15 mouse cellular contexts compared by ENCODE assay signal in genomic region chr7:6765240-6765639, GRCm38 (mm10). TPM values are rescaled to one million over a fixed set of nuclear protein-coding genes. Genes with fewer than 3 reads are reported as not detected.
A peak's percentile ranks its signal among the peaks of the same experiment; 100 is the strongest.
DNase-seq lines count a peak whose midpoint lies in the region; ATAC-seq and TF ChIP-seq lines count a peak whose summit lies in the region.
"Had no signal": no experiment of that assay in that cellular context is flagged by ENCODE, and none has a peak within 500 bp of the region (broad histone marks: within the 10 kb centered on the region; RNA-seq: fewer than 3 reads in every experiment).

No protein-coding gene starts in this region.

- intact Hi-C loops in gastrocnemius, adult 2 months (cut with DNase I) = no loop called here

- 49% methylated on average over 5 of the region's 5 CpGs for WGBS in kidney, embryonic 16.5 days
- 57% methylated on average over 5 of the region's 5 CpGs for WGBS in embryonic facial prominence, embryonic 10.5 days
- 28% methylated on average over 5 of the region's 5 CpGs for WGBS in limb, embryonic 14.5 days
- WGBS in forebrain, embryonic 16.5 days = 65% methylated on average over 5 of the region's 5 CpGs

- peak; percentile 24 for ATAC-seq in kidney, embryonic 16.5 days (ENCODE audit: low FRiP score, low TSS enrichment)
- peak; percentile 82 for ATAC-seq in limb, embryonic 14.5 days (ENCODE audit: low FRiP score, low read depth)
- ATAC-seq in forebrain, embryonic 16.5 days = no peak
- ATAC-seq: midbrain, embryonic 16.5 days; Patski had no signal

- peaks cover 4% of the 10 kb centered on the region; the same call in 1 of the 2 replicates for H3K9me3 ChIP-seq in kidney, embryonic 16.5 days (ENCODE audit: low read length)
- H3K9me3 ChIP-seq in embryonic facial prominence, embryonic 10.5 days = no peaks in the 10 kb centered on the region
- H3K9me3 ChIP-seq in limb, embryonic 14.5 days (ENCODE audit: control insufficient read depth, low read length) = no peaks in the 10 kb centered on the region
- no peaks in the 10 kb centered on the region for H3K9me3 ChIP-seq in forebrain, embryonic 16.5 days (ENCODE audit: control insufficient read depth, low read length)
- H3K9me3 ChIP-seq: hindbrain, embryonic 15.5 days; lung, embryonic 15.5 days had no signal

- H3K4me3 ChIP-seq in gastrocnemius, adult 2 months = peak overlapping the region; percentile 23
- H3K4me3 ChIP-seq in kidney, embryonic 16.5 days (ENCODE audit: low read length) = no peak overlapping the region
- no peak overlapping the region for H3K4me3 ChIP-seq in embryonic facial prominence, embryonic 10.5 days
- H3K4me3 ChIP-seq in limb, embryonic 14.5 days (replicated peaks; ENCODE audit: low read length) = no peak overlapping the region
- H3K4me3 ChIP-seq in forebrain, embryonic 16.5 days (replicated peaks; ENCODE audit: low read length) = no peak overlapping the region
- H3K4me3 ChIP-seq: hindbrain, embryonic 15.5 days; lung, embryonic 15.5 days had no signal

- peak; percentile 67 for DNase-seq in gastrocnemius, adult 2 months
- no peak for DNase-seq in gastrocnemius, adult 8-10 months (ENCODE audit: low spot score in 2 of 2)
- no peak for DNase-seq in kidney, postnatal 36 days
- DNase-seq in embryonic facial prominence, embryonic 10.5 days (ENCODE audit: low spot score) = no peak
- DNase-seq in limb, embryonic 14.5 days (ENCODE audit: low spot score) = peak; percentile 76
- no peak for DNase-seq in yolk sac, embryonic 10.5 days (ENCODE audit: low spot score)
- DNase-seq: cerebellum, adult 2 months; kidney, postnatal 10 days had no signal

- H3K27ac ChIP-seq in gastrocnemius, adult 2 months = peak overlapping the region; percentile 24; the same call in 1 of the 2 replicates
- H3K27ac ChIP-seq in kidney, embryonic 16.5 days (ENCODE audit: low read length) = no peak overlapping the region
- H3K27ac ChIP-seq in embryonic facial prominence, embryonic 10.5 days (replicated peaks) = peak overlapping the region; percentile 54; the same call in 1 of the 2 replicates
- H3K27ac ChIP-seq in limb, embryonic 14.5 days (replicated peaks; ENCODE audit: low read depth, low read length) = no peak overlapping the region
- no peak overlapping the region for H3K27ac ChIP-seq in forebrain, embryonic 16.5 days (ENCODE audit: low read length)
- H3K27ac ChIP-seq: hindbrain, embryonic 15.5 days; lung, embryonic 15.5 days had no signal

- no peak overlapping the region for H3K9ac ChIP-seq in kidney, embryonic 16.5 days (replicated peaks; ENCODE audit: low read length)
- no peak overlapping the region for H3K9ac ChIP-seq in limb, embryonic 14.5 days (ENCODE audit: low read depth, low read length, severe bottlenecking)
- no peak overlapping the region for H3K9ac ChIP-seq in forebrain, embryonic 16.5 days (replicated peaks; ENCODE audit: low read depth, low read length)
- H3K9ac ChIP-seq: hindbrain, embryonic 15.5 days; lung, embryonic 15.5 days had no signal

- TF ChIP-seq CTCF in gastrocnemius, adult 2 months (IDR thresholded peaks at IDR 0.05) = no peak

- H3K4me2 ChIP-seq in kidney, embryonic 16.5 days (replicated peaks; ENCODE audit: low read depth, low read length) = no peak overlapping the region
- H3K4me2 ChIP-seq in limb, embryonic 14.5 days (replicated peaks; ENCODE audit: low read depth, low read length, severe bottlenecking) = no peak overlapping the region
- H3K4me2 ChIP-seq in forebrain, embryonic 16.5 days (ENCODE audit: low read length) = no peak overlapping the region
- H3K4me2 ChIP-seq: hindbrain, embryonic 15.5 days; lung, embryonic 15.5 days had no signal

- H3K27me3 ChIP-seq in kidney, embryonic 16.5 days (ENCODE audit: insufficient read depth, low read length) = no peaks in the 10 kb centered on the region
- no peaks in the 10 kb centered on the region for H3K27me3 ChIP-seq in embryonic facial prominence, embryonic 10.5 days (replicated peaks; ENCODE audit: low read depth, poor library complexity, severe bottlenecking)
- H3K27me3 ChIP-seq in limb, embryonic 14.5 days (ENCODE audit: control insufficient read depth, insufficient read depth, low read length) = no peaks in the 10 kb centered on the region
- no peaks in the 10 kb centered on the region for H3K27me3 ChIP-seq in forebrain, embryonic 16.5 days (replicated peaks; ENCODE audit: control insufficient read depth, insufficient read depth, low read length)
- H3K27me3 ChIP-seq: hindbrain, embryonic 15.5 days; lung, embryonic 15.5 days; Patski had no signal

- peaks cover 5% of the 10 kb centered on the region for H3K4me1 ChIP-seq in kidney, embryonic 16.5 days (ENCODE audit: insufficient read depth, low read length)
- peaks cover 21% of the 10 kb centered on the region for H3K4me1 ChIP-seq in embryonic facial prominence, embryonic 10.5 days
- peaks cover 12% of the 10 kb centered on the region for H3K4me1 ChIP-seq in limb, embryonic 14.5 days (ENCODE audit: control insufficient read depth, insufficient read depth, low read length)
- H3K4me1 ChIP-seq in forebrain, embryonic 16.5 days (replicated peaks; ENCODE audit: control insufficient read depth, insufficient read depth, low read length) = no peaks in the 10 kb centered on the region

- 0 out of 2 replicates have a peak, but pooled peaks cover 6% of the 10 kb centered on the region for H3K36me3 ChIP-seq in kidney, embryonic 16.5 days (ENCODE audit: insufficient read depth, low read length)
- H3K36me3 ChIP-seq in embryonic facial prominence, embryonic 10.5 days (replicated peaks) = peaks cover 35% of the 10 kb centered on the region
- peaks cover 5% of the 10 kb centered on the region; the same call in 1 of the 2 replicates for H3K36me3 ChIP-seq in limb, embryonic 14.5 days (ENCODE audit: control insufficient read depth, insufficient read depth, low read length)
- H3K36me3 ChIP-seq in forebrain, embryonic 16.5 days (ENCODE audit: control insufficient read depth, insufficient read depth) = no peaks in the 10 kb centered on the region
- H3K36me3 ChIP-seq: hindbrain, embryonic 15.5 days; lung, embryonic 15.5 days had no signal

- no peak for TF ChIP-seq POLR2A in limb, embryonic 14.5 days (IDR thresholded peaks at IDR 0.05; ENCODE audit: borderline replicate concordance, extremely low read depth, insufficient read depth, insufficient read length)

RNA-seq across cellular contexts. Expression of gene Usp29, which starts 34.9 kb away (rescaled TPM):
- total RNA-seq in gastrocnemius, adult 2 months (2021) = under 1 TPM; 0.05 to 0.14 TPM
- total RNA-seq in gastrocnemius, adult 8-10 months (2022) = not detected
- 5.2 and 6.5 TPM in 2 replicates for polyA plus RNA-seq in kidney, embryonic 16.5 days (2015; fragmentation: Nextera tagmentation; extraction: Ambion mirVana)
- polyA plus RNA-seq in embryonic facial prominence, embryonic 10.5 days (2016; fragmentation: Nextera tagmentation; extraction: Ambion mirVana) = 15.9 and 17.6 TPM in 2 replicates
- 20.7 and 27.2 TPM in 2 replicates for polyA plus RNA-seq in limb, embryonic 14.5 days (2012; rRNA removed)
- polyA plus RNA-seq in limb, embryonic 14.5 days (2014; fragmentation: Nextera tagmentation; extraction: Ambion mirVana) = 10.7 and 11.9 TPM in 2 replicates
- 19.0 and 32.0 TPM in 2 replicates for polyA plus RNA-seq in forebrain, embryonic 16.5 days (2015; fragmentation: Nextera tagmentation; extraction: Ambion mirVana)
- total RNA-seq: neutrophil, adult 5-6 weeks had no signal

RNA-seq across cellular contexts. Expression of gene Peg3, which starts 35.0 kb away (rescaled TPM):
- total RNA-seq in gastrocnemius, adult 2 months (2021) = 1 to 10 TPM; 5.3 to 8.0 TPM
- 1 to 10 TPM; 2.0 to 3.8 (median 2.5) TPM for total RNA-seq in gastrocnemius, adult 8-10 months (2022)
- polyA plus RNA-seq in kidney, embryonic 16.5 days (2015; fragmentation: Nextera tagmentation; extraction: Ambion mirVana) = 145 and 166 TPM in 2 replicates
- polyA plus RNA-seq in embryonic facial prominence, embryonic 10.5 days (2016; fragmentation: Nextera tagmentation; extraction: Ambion mirVana) = 218 and 249 TPM in 2 replicates
- 160 and 178 TPM in 2 replicates for polyA plus RNA-seq in limb, embryonic 14.5 days (2012; rRNA removed)
- polyA plus RNA-seq in limb, embryonic 14.5 days (2014; fragmentation: Nextera tagmentation; extraction: Ambion mirVana) = 244 and 268 TPM in 2 replicates
- 56.9 and 66.5 TPM in 2 replicates for polyA plus RNA-seq in forebrain, embryonic 16.5 days (2015; fragmentation: Nextera tagmentation; extraction: Ambion mirVana)
- total RNA-seq: neutrophil, adult 5-6 weeks had no signal

Comparison
In these comparisons a context has a peak if more than half of its experiments do, and no peak if none do; other contexts are left out.
1. DNase-seq: peak in gastrocnemius, adult 2 months (single experiment) and limb, embryonic 14.5 days (single experiment); none in gastrocnemius, adult 8-10 months (0 of 2), kidney, postnatal 36 days (0 of 2), embryonic facial prominence, embryonic 10.5 days (single experiment) and yolk sac, embryonic 10.5 days (single experiment).
2. H3K27ac ChIP-seq: peak in gastrocnemius, adult 2 months (single experiment) and embryonic facial prominence, embryonic 10.5 days (single experiment); none in kidney, embryonic 16.5 days (single experiment), limb, embryonic 14.5 days (single experiment) and forebrain, embryonic 16.5 days (single experiment).